In the genomic region with DNA sequence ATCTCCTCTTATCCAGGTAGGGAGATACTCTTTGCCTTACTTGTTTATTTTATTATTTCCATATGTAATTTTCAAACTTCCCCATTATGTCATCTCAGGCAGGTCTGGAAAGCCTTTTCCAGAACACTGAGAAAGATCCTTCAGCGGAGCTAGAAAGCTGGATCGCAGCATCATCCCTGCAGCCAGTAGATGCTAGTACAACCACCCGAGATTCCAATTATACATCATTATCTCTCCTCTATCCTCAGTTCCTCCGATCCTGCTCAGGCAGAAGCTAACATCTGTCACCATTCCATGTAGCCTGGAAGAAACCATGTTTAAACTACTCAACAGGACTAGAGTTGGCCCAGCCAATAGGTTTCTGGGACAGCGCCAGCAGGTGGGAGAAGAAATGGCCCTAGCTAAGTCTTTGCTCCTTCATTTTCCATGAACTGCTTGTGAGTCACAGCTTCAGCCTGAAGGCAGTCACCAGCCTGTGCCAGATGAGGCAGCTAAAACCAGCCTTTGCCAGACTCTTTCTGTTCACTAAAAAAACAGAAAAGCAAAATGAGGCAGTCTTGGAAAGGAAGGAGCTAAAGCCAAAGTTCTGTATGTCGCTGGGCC, we compare ENCODE assay signal across 12 mouse cellular contexts.
DNase-seq lines count a peak whose midpoint lies in the region; ATAC-seq and TF ChIP-seq lines count a peak whose summit lies in the region.
"Had no signal": no experiment of that assay in that cellular context is flagged by ENCODE, and none has a peak within 500 bp of the region (broad histone marks: within the 10 kb centered on the region; RNA-seq: fewer than 3 reads in every experiment).

No protein-coding gene starts in this region.

- 0 out of 2 replicates have a peak overlapping the region, but pooled peaks have one; percentile 5 for H3K27ac ChIP-seq in embryonic facial prominence, embryonic 13.5 days
- H3K27ac ChIP-seq in embryonic facial prominence, embryonic 10.5 days (replicated peaks): no peak overlapping the region
- H3K27ac ChIP-seq in cerebellum, adult 2 months (ENCODE audit: insufficient read depth, low read length): no peak overlapping the region
- H3K27ac ChIP-seq: liver, embryonic 14.5 days had no signal

- H3K9me3 ChIP-seq in embryonic facial prominence, embryonic 13.5 days: no peaks in the 10 kb centered on the region
- no peaks in the 10 kb centered on the region for H3K9me3 ChIP-seq in embryonic facial prominence, embryonic 10.5 days

- no peak overlapping the region for H3K9ac ChIP-seq in embryonic facial prominence, embryonic 13.5 days
- H3K9ac ChIP-seq: liver, embryonic 14.5 days had no signal

- no peaks in the 10 kb centered on the region for H3K27me3 ChIP-seq in embryonic facial prominence, embryonic 13.5 days
- H3K27me3 ChIP-seq in embryonic facial prominence, embryonic 10.5 days (replicated peaks; ENCODE audit: low read depth, poor library complexity, severe bottlenecking): no peaks in the 10 kb centered on the region
- no peaks in the 10 kb centered on the region for H3K27me3 ChIP-seq in cerebellum, adult 2 months (ENCODE audit: control insufficient read depth, insufficient read depth, low read length)

- no peak for DNase-seq in embryonic facial prominence, embryonic 10.5 days (ENCODE audit: low spot score)
- peak; percentile 21 for DNase-seq in left cerebral cortex, adult 11 months (ENCODE audit: low spot score)
- no peak for DNase-seq in left cerebral cortex, postnatal 4 days
- DNase-seq in left cerebral cortex, postnatal 25 days (ENCODE audit: low spot score in 2 of 2): peak; percentile 34 to 88
- DNase-seq in telencephalon, adult 2 months (ENCODE audit: low read depth, low spot score): peak; percentile 80
- no peak for DNase-seq in testis, postnatal 10 days (ENCODE audit: low spot score)
- DNase-seq in cerebellum, adult 2 months: no peak
- DNase-seq: heart, postnatal 36 days; kidney, adult 11 months; spleen, adult 18-20 months had no signal

- no peak overlapping the region for H3K4me3 ChIP-seq in embryonic facial prominence, embryonic 13.5 days
- H3K4me3 ChIP-seq in embryonic facial prominence, embryonic 10.5 days: no peak overlapping the region
- no peak overlapping the region for H3K4me3 ChIP-seq in cerebellum, adult 2 months (replicated peaks; ENCODE audit: insufficient read depth, low read depth, low read length)

- intact Hi-C loops in left cerebral cortex, postnatal 4 days (cut with DNase I): no loop called here
- intact Hi-C loops in left cerebral cortex, postnatal 25 days (cut with DNase I): no loop called here

- no peak overlapping the region for H3K4me2 ChIP-seq in embryonic facial prominence, embryonic 13.5 days

- no peak for ATAC-seq in embryonic facial prominence, embryonic 13.5 days (ENCODE audit: insufficient number of reproducible peaks, insufficient read depth, low FRiP score, low TSS enrichment, low read depth)

- peaks cover 14% of the 10 kb centered on the region for H3K4me1 ChIP-seq in embryonic facial prominence, embryonic 13.5 days
- no peaks in the 10 kb centered on the region for H3K4me1 ChIP-seq in embryonic facial prominence, embryonic 10.5 days
- H3K4me1 ChIP-seq in cerebellum, adult 2 months (ENCODE audit: control insufficient read depth, insufficient read depth, low read length): no peaks in the 10 kb centered on the region

- H3K36me3 ChIP-seq in embryonic facial prominence, embryonic 13.5 days: no peaks in the 10 kb centered on the region
- no peaks in the 10 kb centered on the region for H3K36me3 ChIP-seq in embryonic facial prominence, embryonic 10.5 days (replicated peaks)

- TF ChIP-seq POLR2A in cerebellum, adult 2 months (IDR thresholded peaks at IDR 0.05; ENCODE audit: borderline replicate concordance, insufficient read depth, low read length): no peak

- WGBS in embryonic facial prominence, embryonic 13.5 days: 75% methylated on average over 6 of the region's 6 CpGs
- WGBS in embryonic facial prominence, embryonic 10.5 days: 90% methylated on average over 6 of the region's 6 CpGs
- 57% methylated on average over 6 of the region's 6 CpGs for WGBS in cerebellum, adult 2 months

- TF ChIP-seq CTCF in cerebellum, adult 2 months (IDR thresholded peaks at IDR 0.05; ENCODE audit: borderline replicate concordance, insufficient read depth, low read depth, low read length): no peak

Comparison
In these comparisons a context has a peak if more than half of its experiments do, and no peak if none do; other contexts are left out.
1. DNase-seq: peak in left cerebral cortex, adult 11 months (single experiment), left cerebral cortex, postnatal 25 days (2 of 2) and telencephalon, adult 2 months (single experiment); none in embryonic facial prominence, embryonic 10.5 days (single experiment), left cerebral cortex, postnatal 4 days (single experiment), testis, postnatal 10 days (single experiment) and cerebellum, adult 2 months (0 of 2).